Mouse (Mus musculus): ENCODE data around the gene Rab1b.

- TF ChIP-seq TAL1 (IDR thresholded peaks at IDR 0.05; ENCODE audit: low read length) (no peak), GATA1 (IDR thresholded peaks at IDR 0.05; ENCODE audit: low read length) (no peak)
These were observed 44.8 kb downstream of the Rab1b start for GRCm38 (mm10) chr19:5062041-5062440.

Data from erythroblast, embryonic 14.5 days (primary cell).